Mouse (Mus musculus) C2C12 (cell line): Measurements from ENCODE around the gene Fam20c. TPM values are rescaled to one million over a fixed set of nuclear protein-coding genes. Genes with fewer than 3 reads are reported as not detected.

ENCODE experiments used
- H3K27me3 ChIP-seq: one replicate; pipeline ENCODE4 v1.6.1; 2011; ENCODE audit not compliant: control insufficient read depth, insufficient read depth, insufficient read length
- H3K36me3 ChIP-seq: one replicate; pipeline ENCODE4 v1.6.1; 2011; ENCODE audit not compliant: control insufficient read depth, insufficient read depth
- H3K4me3 ChIP-seq: one replicate; pipeline ENCODE4 v1.5.1; 2011; ENCODE audit warnings: mild to moderate bottlenecking, control low read depth; ENCODE audit not compliant: poor library complexity, insufficient read depth, severe bottlenecking
- H3K79me2 ChIP-seq: one replicate; pipeline ENCODE4 v1.6.1; 2011; ENCODE audit not compliant: control insufficient read depth, insufficient read depth
- H3K79me3 ChIP-seq: one replicate; pipeline ENCODE4 v1.6.1; 2011; ENCODE audit warnings: low read depth, control low read depth
- H3ac ChIP-seq: one replicate; pipeline ENCODE3; 2011; ENCODE audit warnings: low read depth; ENCODE audit not compliant: control insufficient read depth, insufficient read length
- CEBPB ChIP-seq: IDR thresholded peaks from one replicate; pipeline ENCODE4 v1.6.1; 2011; ENCODE audit warnings: low read depth, mild to moderate bottlenecking, control low read depth, moderate library complexity
- CTCF ChIP-seq: IDR thresholded peaks from one replicate; pipeline ENCODE4 v1.5.1; 2011; ENCODE audit not compliant: control insufficient read depth, insufficient read depth, insufficient read length
- FOSL1 ChIP-seq: IDR thresholded peaks from one replicate; pipeline ENCODE4 v1.8.0; 2011; ENCODE audit warnings: mild to moderate bottlenecking, low read length; ENCODE audit not compliant: poor library complexity, insufficient read depth, severe bottlenecking
- MAX ChIP-seq: IDR thresholded peaks from one replicate; pipeline ENCODE4 v1.6.1; 2011; ENCODE audit warnings: mild to moderate bottlenecking, control low read depth
- MYOD1 ChIP-seq: IDR thresholded peaks from one replicate; pipeline ENCODE4 v1.6.1; 2011; ENCODE audit warnings: low read depth; ENCODE audit not compliant: control insufficient read depth, insufficient read length
- MYOG ChIP-seq: IDR thresholded peaks from one replicate; pipeline ENCODE4 v1.6.1; 2011; ENCODE audit not compliant: control insufficient read depth, insufficient read length; ENCODE audit errors: extremely low read depth
- USF1 ChIP-seq: IDR thresholded peaks from one replicate; pipeline ENCODE4 v1.6.1; 2011; ENCODE audit warnings: low read depth, mild to moderate bottlenecking, control low read depth, moderate library complexity
- polyA plus RNA-seq: library from polyadenylated mRNA; unstranded; fragments of >200 nt; fragmentation: generic; extraction: Trizol; gene quantifications from one replicate; pipeline ENCODE4 v1.2.1, GENCODE M21; 2012; ENCODE audit warnings: missing spikeins

Fam20c gene
- polyA plus RNA-seq, 1 experiment: 64.4 TPM

DNA sequence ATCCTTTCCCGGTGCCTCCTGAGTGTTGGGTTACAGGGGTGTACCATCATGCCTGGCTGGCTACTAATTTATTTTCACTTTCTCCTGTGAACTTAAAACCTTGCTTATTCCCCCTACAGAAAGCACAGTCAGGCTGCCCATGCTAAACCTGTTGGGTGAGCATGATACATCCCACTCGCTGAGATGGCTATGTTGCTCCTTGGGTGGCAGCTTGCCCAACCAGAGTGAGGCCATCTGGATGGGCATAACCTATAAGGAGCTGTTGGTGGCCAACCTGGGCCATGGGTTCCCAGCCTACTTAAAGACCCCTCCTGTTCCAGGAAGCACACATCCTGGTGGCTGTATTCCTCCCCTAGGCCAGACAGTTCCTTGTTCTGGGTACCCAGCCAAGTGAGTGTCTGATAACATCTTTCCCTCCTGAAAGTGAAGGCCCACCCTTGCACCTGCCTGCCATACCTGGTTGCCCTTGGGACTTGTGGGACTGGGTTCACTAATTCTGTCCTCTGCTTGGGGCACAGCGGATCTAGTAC is 31.7 kb downstream of the Fam20c start:
- Histone ChIP-seq H3ac (no peak overlapping the region), H3K4me3 (no peak overlapping the region), H3K79me2 (no peaks in the 10 kb centered on the region), H3K36me3 (no peaks in the 10 kb centered on the region), H3K27me3 (no peaks in the 10 kb centered on the region), H3K79me3 (no peaks in the 10 kb centered on the region)
- TF ChIP-seq MYOG (no peak), CEBPB (no peak), CTCF (no peak), FOSL1 (no peak), MYOD1 (no peak), USF1 (no peak), MAX (no peak)

DNA sequence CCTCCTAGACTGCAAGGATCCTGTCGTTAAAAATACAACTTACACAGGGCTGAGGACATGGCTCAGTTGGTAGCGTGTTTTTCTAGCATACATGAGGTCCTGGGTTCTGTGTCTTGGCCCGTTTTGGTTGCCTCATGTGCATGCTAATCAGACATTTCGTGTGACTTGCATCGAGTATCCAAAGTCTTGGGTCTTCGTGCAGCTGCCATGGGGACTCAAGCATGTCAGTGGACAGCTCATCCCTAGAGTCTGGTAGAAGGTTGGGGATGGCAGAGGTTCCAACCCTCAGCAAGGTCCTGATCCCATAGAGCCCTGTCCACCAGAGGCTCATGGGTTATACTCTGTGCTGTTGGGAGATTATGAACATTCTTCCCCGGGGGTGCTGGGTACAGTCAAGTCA is 33.3 kb downstream of the Fam20c start:
- H3K79me3 ChIP-seq: no peaks in the 10 kb centered on the region
- H3ac ChIP-seq: no peak overlapping the region
- H3K36me3 ChIP-seq: no peaks in the 10 kb centered on the region
- no peak overlapping the region for H3K4me3 ChIP-seq
- H3K27me3 ChIP-seq: no peaks in the 10 kb centered on the region
- TF ChIP-seq USF1 (no peak), CTCF (no peak), FOSL1 (no peak), MYOD1 (no peak), CEBPB (no peak), MAX (no peak), MYOG (no peak)
- no peaks in the 10 kb centered on the region for H3K79me2 ChIP-seq

DNA sequence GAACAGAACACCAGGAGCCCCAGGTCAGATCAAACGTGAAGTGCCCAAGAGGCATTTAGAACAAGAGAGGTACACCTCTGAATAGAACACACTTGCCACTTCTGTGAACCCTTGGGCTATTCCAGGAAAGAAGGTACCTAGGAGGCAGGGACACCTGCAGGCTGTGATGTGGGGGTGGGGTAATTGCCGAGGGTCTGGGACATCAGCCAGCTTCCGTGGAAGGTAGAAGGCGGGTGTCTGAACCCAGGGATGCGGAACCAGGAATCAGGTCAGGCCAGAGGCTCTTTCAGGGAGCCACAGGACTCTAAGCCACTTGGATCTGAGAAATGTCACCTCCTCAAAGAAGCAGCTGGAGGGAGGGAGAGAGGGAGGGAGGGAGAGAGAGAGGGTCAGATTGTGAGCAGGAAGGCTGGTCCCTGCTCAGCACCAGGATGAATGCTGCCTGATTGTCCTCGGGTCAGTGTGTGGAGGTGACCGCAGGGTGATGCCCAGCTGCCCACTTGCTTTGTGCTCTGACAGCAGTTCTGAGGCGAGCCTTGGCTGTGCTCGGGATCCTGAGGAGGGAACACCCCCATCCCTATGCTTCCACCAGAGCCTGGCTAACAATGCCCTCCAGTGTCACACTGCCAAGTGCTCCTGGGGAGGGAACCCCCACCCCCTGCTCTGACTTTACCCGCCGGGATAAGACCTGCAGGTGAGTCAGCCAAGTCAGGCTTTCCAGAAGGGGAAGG is 34.3 kb downstream of the Fam20c start:
- no peaks in the 10 kb centered on the region for H3K79me3 ChIP-seq
- H3K36me3 ChIP-seq: peaks cover 3% of the 10 kb centered on the region
- no peak overlapping the region for H3ac ChIP-seq
- TF ChIP-seq MAX (no peak), CEBPB (no peak), MYOG (no peak)
- H3K4me3 ChIP-seq: no peak overlapping the region
- no peaks in the 10 kb centered on the region for H3K27me3 ChIP-seq
- no peaks in the 10 kb centered on the region for H3K79me2 ChIP-seq

GRCm38 (mm10) chr5:138790954-138791480 is 36.7 kb downstream of the Fam20c start:
- Histone ChIP-seq H3K79me2 (no peaks in the 10 kb centered on the region), H3K27me3 (no peaks in the 10 kb centered on the region), H3K79me3 (no peaks in the 10 kb centered on the region), H3K36me3 (peaks cover 4% of the 10 kb centered on the region), H3ac (no peak overlapping the region), H3K4me3 (no peak overlapping the region)
- no peak for TF ChIP-seq CEBPB
- no peak for TF ChIP-seq CTCF
- TF ChIP-seq MAX: no peak
- TF ChIP-seq FOSL1: no peak
- no peak for TF ChIP-seq MYOD1
- TF ChIP-seq MYOG: no peak

- Histone ChIP-seq H3K27me3 (no peaks in the 10 kb centered on the region), H3K4me3 (no peak overlapping the region), H3ac (no peak overlapping the region), H3K79me3 (no peaks in the 10 kb centered on the region), H3K36me3 (peaks cover 8% of the 10 kb centered on the region), H3K79me2 (no peaks in the 10 kb centered on the region)
- TF ChIP-seq MYOG: no peak
These were observed 47.3 kb downstream of the Fam20c start for GRCm38 (mm10) chr5:138801588-138802116.

DNA sequence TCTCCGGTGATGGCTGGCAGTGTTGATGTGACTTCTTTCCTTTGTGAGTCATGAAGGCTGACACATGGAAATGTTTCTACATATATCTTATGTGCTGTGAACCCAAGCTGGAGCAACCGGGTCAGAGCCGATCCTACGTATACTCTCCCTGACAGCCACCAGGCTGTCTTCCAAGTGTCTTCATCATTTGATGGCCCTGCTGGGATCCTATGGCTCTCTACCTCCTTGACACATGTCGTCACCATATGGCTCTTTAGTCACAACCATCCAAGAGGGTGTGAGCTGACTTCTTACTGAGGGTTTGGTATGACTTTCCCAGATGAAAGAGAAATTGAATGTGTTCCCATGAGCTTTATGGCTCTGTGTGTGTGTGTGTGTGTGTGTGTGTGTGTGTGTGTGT is 50.0 kb downstream of the Fam20c start:
- H3K4me3 ChIP-seq: no peak overlapping the region
- peaks cover 8% of the 10 kb centered on the region for H3K36me3 ChIP-seq
- no peak overlapping the region for H3ac ChIP-seq
- no peaks in the 10 kb centered on the region for H3K27me3 ChIP-seq
- no peaks in the 10 kb centered on the region for H3K79me2 ChIP-seq
- H3K79me3 ChIP-seq: no peaks in the 10 kb centered on the region
- no peak for TF ChIP-seq MYOG
- TF ChIP-seq USF1: no peak
- TF ChIP-seq MAX: no peak
- TF ChIP-seq FOSL1: no peak
- TF ChIP-seq CTCF: no peak
- TF ChIP-seq CEBPB: no peak
- TF ChIP-seq MYOD1: no peak
